Mouse (Mus musculus) liver, embryonic 14.5 days (tissue): ENCODE measurements around the gene Clic4.

Experiments used
- CTCF ChIP-seq: IDR thresholded peaks from 2 replicates; pipeline ENCODE4 v1.5.1; 2016; ENCODE audit warnings: antibody characterized with exemption, low read depth, control low read depth
- EP300 ChIP-seq: IDR thresholded peaks from 2 replicates; pipeline ENCODE4 v1.6.1; 2016; ENCODE audit warnings: antibody characterized with exemption, low read depth

DNA sequence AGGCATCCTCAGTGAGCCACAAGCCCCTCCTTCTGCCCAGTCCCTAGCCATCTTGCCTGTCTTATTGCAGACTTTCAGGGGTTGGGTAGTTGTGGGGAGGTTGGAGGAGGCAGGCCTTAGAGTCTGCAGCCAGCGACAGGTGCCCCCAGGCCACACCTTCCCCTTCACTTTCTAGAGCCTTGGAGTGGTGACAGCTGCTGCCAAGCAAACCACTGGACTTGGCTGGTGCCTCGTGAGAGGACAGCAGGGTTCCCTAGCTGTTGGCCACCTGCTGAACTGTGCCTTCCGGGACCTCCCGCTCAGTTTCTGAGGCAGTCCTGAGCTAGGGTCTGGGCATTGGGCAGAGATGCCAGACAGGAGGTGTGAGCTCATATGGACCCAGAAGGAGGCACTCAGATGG is 103.1 kb downstream of the Clic4 start:
- TF ChIP-seq CTCF (no peak), EP300 (no peak)
